Mouse (Mus musculus): ENCODE data around the gene Btbd35f14.
"Not testable (repeated sequence)": the region's sequence is repeated elsewhere in the genome, so short reads cannot be mapped to it uniquely, and the experiment has no call there.

Gene Btbd35f14

DNA sequence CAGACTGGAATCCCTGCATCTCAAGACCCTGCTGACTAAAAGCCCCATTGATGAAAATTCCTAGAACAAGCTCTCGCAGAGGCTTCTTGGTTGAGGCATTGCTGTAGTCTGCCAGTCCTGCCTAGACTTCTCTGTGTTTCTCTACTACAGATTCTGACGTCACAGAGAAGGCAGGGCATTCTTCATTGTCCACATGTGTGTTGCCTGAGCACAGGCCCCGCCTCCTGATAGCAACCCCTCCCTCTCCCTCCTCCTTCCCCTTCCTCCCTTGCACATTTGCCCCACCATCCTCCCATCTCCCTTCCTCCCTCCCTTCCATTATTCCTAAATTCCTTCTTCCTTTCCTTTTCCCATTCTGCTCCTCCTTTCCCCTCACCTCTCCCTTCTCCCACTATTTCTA is at the start of gene Btbd35f14:
Gene Btbd35f14, minus strand, starts transcription at position 101 of the 400 bp plus-strand sequence.
- not testable (repeated sequence) for DNase-seq (ENCODE audit: low spot score in 2 of 2)

DNA sequence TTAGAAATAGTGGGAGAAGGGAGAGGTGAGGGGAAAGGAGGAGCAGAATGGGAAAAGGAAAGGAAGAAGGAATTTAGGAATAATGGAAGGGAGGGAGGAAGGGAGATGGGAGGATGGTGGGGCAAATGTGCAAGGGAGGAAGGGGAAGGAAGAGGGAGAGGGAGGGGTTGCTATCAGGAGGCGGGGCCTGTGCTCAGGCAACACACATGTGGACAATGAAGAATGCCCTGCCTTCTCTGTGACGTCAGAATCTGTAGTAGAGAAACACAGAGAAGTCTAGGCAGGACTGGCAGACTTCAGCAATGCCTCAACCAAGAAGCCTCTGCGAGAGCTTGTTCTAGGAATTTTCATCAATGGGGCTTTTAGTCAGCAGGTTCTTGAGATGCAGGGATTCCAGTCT is 45.3 kb downstream of the Btbd35f14 start, which contains the start of gene Btbd35f13:
Gene Btbd35f13, plus strand, starts transcription at position 301 of the 400 bp plus-strand sequence.
- not testable (repeated sequence) for DNase-seq (ENCODE audit: low spot score in 2 of 2)
